Mouse (Mus musculus) stomach, embryonic 14.5 days (tissue): ENCODE results near the gene Rab25. TPM values are rescaled to one million over a fixed set of nuclear protein-coding genes. Genes with fewer than 3 reads are reported as not detected.

Experiments used
- ATAC-seq: fragments of 200-750 bp; cut with Nextera tagmentation; 2 replicates; pipeline ENCODE4 v1.8.0; 2017; ENCODE audit warnings: low read depth, moderate TSS enrichment; ENCODE audit not compliant: insufficient number of reproducible peaks, insufficient read depth, low FRiP score
- H3K27ac ChIP-seq: fragments of 300-500 bp; sonication (generic); 2 replicates; pipeline ENCODE4 v1.5.1; 2014; ENCODE audit warnings: mild to moderate bottlenecking, low read length, moderate library complexity, mixed read lengths
- H3K27me3 ChIP-seq: fragments of 300-500 bp; sonication (generic); 2 replicates; pipeline ENCODE4 v1.6.1; 2014; ENCODE audit warnings: low read length, control low read depth, mixed read lengths; ENCODE audit not compliant: control insufficient read depth, insufficient read depth
- H3K36me3 ChIP-seq: fragments of 300-500 bp; sonication (generic); 2 replicates; pipeline ENCODE4 v1.6.1; 2014; ENCODE audit warnings: mild to moderate bottlenecking, control low read depth, low read length, moderate library complexity, mixed read lengths; ENCODE audit not compliant: control insufficient read depth, insufficient read depth
- H3K4me1 ChIP-seq: fragments of 300-500 bp; sonication (generic); 2 replicates; pipeline ENCODE4 v1.6.1; 2014; ENCODE audit warnings: low read length, control low read depth, mixed read lengths; ENCODE audit not compliant: control insufficient read depth, insufficient read depth
- H3K4me2 ChIP-seq: fragments of 300-500 bp; sonication (generic); replicated peaks from 2 replicates; pipeline ENCODE4 v1.6.1; 2014; ENCODE audit warnings: low read depth, low read length, control low read depth
- H3K4me3 ChIP-seq: fragments of 300-500 bp; sonication (generic); 2 replicates; pipeline ENCODE4 v1.5.1; 2014; ENCODE audit warnings: low read depth, low read length, control low read depth
- H3K9ac ChIP-seq: fragments of 300-500 bp; sonication (generic); replicated peaks from 2 replicates; pipeline ENCODE4 v1.6.1; 2014; ENCODE audit warnings: low read depth, mild to moderate bottlenecking, control low read depth, low read length, moderate library complexity, mixed read lengths
- H3K9me3 ChIP-seq: fragments of 300-500 bp; sonication (generic); 2 replicates; pipeline ENCODE4 v1.6.1; 2016; ENCODE audit warnings: low read depth, low read length, control low read depth; ENCODE audit not compliant: control insufficient read depth
- WGBS: fragments of 180-500 bp; shearing (Covaris S2); extraction: QIAGEN DNeasy Blood & Tissue Kit; methylation state at CpG from one replicate; pipeline ENCODE4 v1.1.7; 2014; 5-methylcytosine and 5-hydroxymethylcytosine counted together
- polyA plus RNA-seq: library from polyadenylated mRNA; unstranded; fragments of >200 nt; fragmentation: Nextera tagmentation; extraction: Ambion mirVana; gene quantifications from 2 replicates; pipeline ENCODE4 v1.2.1, GENCODE M21; 2014

The Rab25 gene
- polyA plus RNA-seq, 1 experiment from 2014 or later, result 57.0 TPM

DNA sequence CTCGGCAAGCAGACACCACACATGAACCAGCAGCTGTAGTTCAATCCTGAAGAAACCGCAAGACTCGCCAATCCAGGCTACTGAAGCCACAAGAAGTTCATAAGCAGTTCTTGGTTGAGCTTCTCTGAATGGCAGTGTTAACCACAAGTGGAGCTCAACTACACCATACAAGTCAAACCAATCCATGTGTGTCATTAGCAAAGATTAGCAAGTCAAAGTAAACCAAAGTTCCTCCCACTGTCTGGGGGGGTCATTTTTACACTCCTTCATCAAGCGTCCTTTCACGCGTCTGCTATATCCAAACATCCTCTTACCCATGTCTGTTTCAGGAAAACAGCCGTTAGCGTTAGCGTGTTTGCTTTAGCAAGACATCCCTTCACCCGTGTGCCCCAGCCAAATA is 22.2 kb upstream of the Rab25 start:
- no peak for ATAC-seq
- Histone ChIP-seq H3K36me3 (peaks cover 40% of the 10 kb centered on the region), H3K27me3 (no peaks in the 10 kb centered on the region), H3K9me3 (no peaks in the 10 kb centered on the region), H3K9ac (no peak overlapping the region), H3K27ac (no peak overlapping the region), H3K4me1 (no peaks in the 10 kb centered on the region), H3K4me3 (no peak overlapping the region), H3K4me2 (no peak overlapping the region)
- 94% methylated on average over 10 of the region's 10 CpGs for WGBS

DNA sequence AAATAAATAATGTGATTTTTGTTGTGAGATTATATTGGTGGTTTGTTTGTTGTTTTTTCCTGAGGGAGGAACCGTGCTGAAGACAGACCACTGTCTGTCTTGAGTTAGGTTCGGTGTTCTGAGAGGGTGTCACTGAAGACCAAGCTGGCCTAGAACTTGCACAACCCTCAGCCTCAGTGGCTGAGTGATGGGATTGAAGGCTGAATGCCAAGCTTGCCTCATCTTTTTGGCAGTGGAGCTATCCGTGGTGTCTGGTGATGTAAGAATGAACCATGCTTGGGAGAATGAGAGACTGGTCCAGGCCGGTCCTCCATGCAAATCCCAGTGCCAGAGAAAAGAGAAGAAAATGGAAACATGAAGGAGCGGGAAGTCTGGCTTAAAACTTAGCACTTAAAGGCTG is 21.6 kb upstream of the Rab25 start:
- Histone ChIP-seq H3K4me2 (no peak overlapping the region), H3K36me3 (peaks cover 46% of the 10 kb centered on the region), H3K27ac (no peak overlapping the region), H3K4me1 (no peaks in the 10 kb centered on the region), H3K9ac (no peak overlapping the region), H3K4me3 (no peak overlapping the region), H3K27me3 (no peaks in the 10 kb centered on the region), H3K9me3 (no peaks in the 10 kb centered on the region)
- WGBS, result 89% methylated on average over 5 of the region's 5 CpGs
- no peak for ATAC-seq

DNA sequence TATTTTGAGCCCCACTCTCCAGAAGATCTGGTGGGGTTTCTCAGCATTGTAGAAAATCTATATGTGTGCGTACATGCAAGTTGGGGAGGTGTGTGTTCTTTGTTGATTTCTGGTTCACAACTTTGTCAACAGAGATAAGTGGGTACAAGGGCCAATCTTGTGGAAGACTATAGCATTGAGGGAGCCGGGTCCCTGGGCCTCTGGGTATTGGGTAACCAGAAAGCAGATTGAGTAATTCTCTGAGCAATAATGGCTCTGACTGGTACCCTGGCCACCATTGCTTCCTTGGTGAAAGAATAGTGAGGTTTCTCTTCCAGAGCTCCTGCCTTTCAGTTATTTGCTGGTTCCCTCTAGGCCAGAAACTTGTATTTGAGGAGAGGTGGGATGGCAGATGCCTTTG is 21.0 kb upstream of the Rab25 start:
- Histone ChIP-seq H3K9me3 (no peaks in the 10 kb centered on the region), H3K27me3 (no peaks in the 10 kb centered on the region), H3K27ac (no peak overlapping the region), H3K9ac (no peak overlapping the region), H3K36me3 (peaks cover 52% of the 10 kb centered on the region), H3K4me3 (no peak overlapping the region), H3K4me1 (no peaks in the 10 kb centered on the region), H3K4me2 (no peak overlapping the region)
- 95% methylated on average over 2 of the region's 2 CpGs for WGBS
- no peak for ATAC-seq

DNA sequence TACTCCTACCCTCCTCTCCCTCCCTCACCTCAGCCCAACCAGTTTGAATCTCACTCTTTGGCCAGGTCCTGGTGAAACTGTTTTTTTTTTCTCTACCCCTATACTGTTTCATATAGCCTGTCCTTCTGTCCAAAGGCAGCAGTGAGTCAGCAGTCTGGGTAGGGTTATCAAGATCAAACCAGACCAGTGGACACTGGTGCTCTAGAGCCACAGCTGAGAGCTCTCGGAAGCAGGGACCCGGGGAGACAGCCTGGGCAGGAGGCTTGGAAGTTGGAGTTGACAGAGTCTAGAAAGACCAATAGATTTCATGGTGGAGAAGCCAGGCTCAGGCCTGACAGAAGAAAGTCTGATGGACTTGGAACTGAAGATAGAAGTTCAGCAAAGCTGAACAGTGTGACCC is 20.5 kb upstream of the Rab25 start:
- Histone ChIP-seq H3K4me2 (no peak overlapping the region), H3K9ac (no peak overlapping the region), H3K4me3 (no peak overlapping the region), H3K9me3 (no peaks in the 10 kb centered on the region), H3K36me3 (peaks cover 57% of the 10 kb centered on the region), H3K27me3 (no peaks in the 10 kb centered on the region), H3K27ac (no peak overlapping the region), H3K4me1 (no peaks in the 10 kb centered on the region)
- no peak for ATAC-seq
- 100% methylated on average over 2 of the region's 2 CpGs for WGBS

DNA sequence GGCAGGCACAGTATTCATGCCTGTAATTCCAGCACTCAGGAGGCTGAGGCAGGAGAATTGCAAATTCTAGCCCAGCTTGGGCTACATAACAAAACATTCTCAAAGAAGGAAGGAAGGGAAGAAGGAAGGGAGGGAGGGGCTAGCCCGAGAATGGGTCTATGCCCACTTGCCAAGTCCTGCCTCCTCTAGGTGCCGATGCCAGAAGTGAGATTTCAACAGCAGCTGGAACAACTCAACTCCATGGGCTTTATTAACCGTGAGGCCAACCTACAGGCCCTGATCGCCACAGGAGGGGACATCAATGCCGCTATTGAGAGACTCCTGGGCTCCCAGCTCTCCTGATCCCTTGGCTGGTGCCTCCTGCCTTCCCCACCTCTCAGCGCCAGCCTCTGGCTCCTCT is 19.8 kb upstream of the Rab25 start:
- ATAC-seq, result no peak
- no peaks in the 10 kb centered on the region for H3K27me3 ChIP-seq
- 90% methylated on average over 6 of the region's 6 CpGs for WGBS
- no peaks in the 10 kb centered on the region for H3K4me1 ChIP-seq
- peaks cover 62% of the 10 kb centered on the region for H3K36me3 ChIP-seq
- no peak overlapping the region for H3K9ac ChIP-seq
- no peak overlapping the region for H3K4me3 ChIP-seq
- H3K9me3 ChIP-seq, result no peaks in the 10 kb centered on the region
- no peak overlapping the region for H3K27ac ChIP-seq
- H3K4me2 ChIP-seq, result no peak overlapping the region

DNA sequence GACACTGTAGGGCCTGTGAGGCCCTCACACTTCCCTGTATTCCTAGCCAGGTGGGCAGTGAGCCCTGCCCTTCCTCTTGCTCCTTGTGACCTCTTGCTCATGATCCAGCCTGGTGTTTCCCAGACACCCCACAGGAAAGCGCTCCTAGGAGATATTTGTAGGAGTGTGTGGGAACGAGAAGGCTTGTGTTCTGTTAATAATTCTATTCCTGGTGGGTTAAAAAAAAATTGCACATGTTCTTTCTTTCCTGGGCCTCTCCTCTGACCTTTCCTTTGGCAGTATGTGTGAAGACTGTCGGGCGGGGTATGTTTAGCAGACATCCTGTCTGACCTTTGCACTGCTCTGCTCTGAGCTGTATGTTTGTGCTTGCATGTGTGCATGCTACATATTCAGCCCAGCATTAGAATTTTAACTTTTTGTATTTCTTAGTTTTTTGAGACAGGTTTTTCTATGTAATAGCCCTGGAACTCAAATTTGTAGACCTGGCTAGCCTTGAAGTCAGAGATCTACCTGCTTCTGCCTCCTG is 18.5 kb upstream of the Rab25 start:
- Histone ChIP-seq H3K9ac (no peak overlapping the region), H3K9me3 (no peaks in the 10 kb centered on the region), H3K36me3 (peaks cover 74% of the 10 kb centered on the region), H3K4me1 (no peaks in the 10 kb centered on the region), H3K27me3 (no peaks in the 10 kb centered on the region), H3K27ac (no peak overlapping the region), H3K4me3 (no peak overlapping the region), H3K4me2 (no peak overlapping the region)
- ATAC-seq, result no peak
- WGBS, result 77% methylated on average over 4 of the region's 4 CpGs

DNA sequence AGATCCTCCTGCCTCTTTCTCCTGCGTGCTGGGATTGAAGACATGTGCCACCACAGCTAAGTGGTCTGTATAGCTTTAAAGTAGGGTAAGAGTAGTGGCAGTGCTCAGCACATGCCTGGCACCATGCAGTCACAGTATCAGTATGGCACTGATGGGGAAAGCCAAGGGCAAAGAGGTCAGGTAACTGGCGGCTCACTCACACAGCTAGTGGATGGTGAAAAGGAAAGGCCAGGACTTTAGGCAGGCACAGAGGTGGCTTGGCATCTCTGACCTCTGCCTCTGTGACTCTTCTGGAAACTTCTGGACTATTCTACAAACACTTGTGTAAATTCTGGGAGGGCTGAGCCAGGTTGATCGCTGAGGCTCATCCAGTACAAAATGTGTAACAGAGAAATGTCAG is 18.0 kb upstream of the Rab25 start:
- Histone ChIP-seq H3K27ac (no peak overlapping the region), H3K27me3 (no peaks in the 10 kb centered on the region), H3K9me3 (no peaks in the 10 kb centered on the region), H3K4me2 (no peak overlapping the region), H3K36me3 (peaks cover 77% of the 10 kb centered on the region), H3K4me1 (no peaks in the 10 kb centered on the region), H3K4me3 (no peak overlapping the region), H3K9ac (no peak overlapping the region)
- WGBS, result 95% methylated on average over 3 of the region's 3 CpGs
- no peak for ATAC-seq

DNA sequence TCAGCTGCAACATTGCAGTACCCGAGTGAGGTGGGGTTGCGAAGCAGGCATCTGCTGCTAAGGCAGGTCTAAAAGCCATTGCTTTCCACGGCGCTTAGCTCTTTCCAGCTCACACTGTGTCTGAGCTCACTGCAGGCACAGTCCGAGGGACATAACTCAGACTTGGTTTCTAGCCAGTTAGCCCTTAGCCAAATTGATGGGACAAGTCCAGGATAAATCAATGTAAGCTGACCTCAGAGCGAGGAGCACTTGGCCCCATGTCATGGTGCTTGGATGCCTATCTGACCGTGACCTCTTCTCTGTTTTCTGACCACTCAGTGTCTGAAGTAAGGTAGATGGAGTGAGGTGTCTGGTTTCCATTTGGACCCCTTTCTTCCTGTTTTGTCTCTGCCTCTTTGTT is 15.9 kb upstream of the Rab25 start:
- H3K4me1 ChIP-seq, result no peaks in the 10 kb centered on the region
- H3K4me2 ChIP-seq, result no peak overlapping the region
- H3K9ac ChIP-seq, result no peak overlapping the region
- 82% methylated on average over 7 of the region's 7 CpGs for WGBS
- ATAC-seq, result no peak
- no peaks in the 10 kb centered on the region for H3K9me3 ChIP-seq
- peaks cover 89% of the 10 kb centered on the region for H3K36me3 ChIP-seq
- no peak overlapping the region for H3K4me3 ChIP-seq
- no peaks in the 10 kb centered on the region for H3K27me3 ChIP-seq
- H3K27ac ChIP-seq, result no peak overlapping the region

DNA sequence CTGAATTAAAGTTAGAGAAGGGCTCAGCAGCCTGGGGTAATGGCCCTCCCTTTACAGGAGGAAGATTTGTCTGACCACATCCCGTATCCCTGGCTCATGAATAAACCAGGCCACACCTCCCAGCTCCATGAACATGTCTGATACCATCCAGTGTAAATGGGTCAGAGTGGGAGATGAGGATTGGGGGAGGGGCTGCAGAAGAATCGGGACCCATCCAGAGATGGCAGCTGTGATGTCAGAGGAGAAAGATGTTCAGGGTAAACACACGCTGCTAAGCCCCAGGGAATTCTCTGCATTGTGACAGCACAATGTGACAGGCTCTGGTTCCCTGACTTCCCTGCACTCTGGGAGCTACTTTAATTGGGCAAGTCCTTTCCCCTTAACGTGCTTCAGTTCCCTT is 15.3 kb upstream of the Rab25 start:
- no peak overlapping the region for H3K27ac ChIP-seq
- H3K36me3 ChIP-seq, result peaks cover 88% of the 10 kb centered on the region
- no peak overlapping the region for H3K9ac ChIP-seq
- ATAC-seq, result no peak
- WGBS, result 69% methylated on average over 4 of the region's 4 CpGs
- H3K9me3 ChIP-seq, result no peaks in the 10 kb centered on the region
- H3K4me3 ChIP-seq, result no peak overlapping the region
- no peak overlapping the region for H3K4me2 ChIP-seq
- H3K27me3 ChIP-seq, result no peaks in the 10 kb centered on the region
- H3K4me1 ChIP-seq, result no peaks in the 10 kb centered on the region
